ENCODE assay signal across 10 mouse cellular contexts in genomic region chr3:89058783-89059182, GRCm38 (mm10). TPM values are rescaled to one million over a fixed set of nuclear protein-coding genes. Genes with fewer than 3 reads are reported as not detected.
DNase-seq lines count a peak whose midpoint lies in the region; ATAC-seq and TF ChIP-seq lines count a peak whose summit lies in the region.
"Had no signal": no experiment of that assay in that cellular context is flagged by ENCODE, and none has a peak within 500 bp of the region (broad histone marks: within the 10 kb centered on the region; RNA-seq: fewer than 3 reads in every experiment).

No protein-coding gene starts in this region.

- WGBS in forebrain, postnatal 0 days = 68% methylated on average over 3 of the region's 3 CpGs
- 78% methylated on average over 3 of the region's 3 CpGs for WGBS in forebrain, embryonic 12.5 days
- 73% methylated on average over 3 of the region's 3 CpGs for WGBS in midbrain, postnatal 0 days
- WGBS in midbrain, embryonic 10.5 days = 82% methylated on average over 3 of the region's 3 CpGs

- TF ChIP-seq CTCF in forebrain, postnatal 0 days (IDR thresholded peaks at IDR 0.05; ENCODE audit: low read depth) = peak; percentile 55
- TF ChIP-seq CTCF in midbrain, postnatal 0 days (IDR thresholded peaks at IDR 0.05) = peak; percentile 70

- H3K9me3 ChIP-seq in forebrain, postnatal 0 days (ENCODE audit: low read length) = no peaks in the 10 kb centered on the region
- no peaks in the 10 kb centered on the region for H3K9me3 ChIP-seq in forebrain, embryonic 12.5 days
- H3K9me3 ChIP-seq in midbrain, postnatal 0 days (ENCODE audit: low read length) = no peaks in the 10 kb centered on the region
- H3K9me3 ChIP-seq in midbrain, embryonic 10.5 days (replicated peaks) = no peaks in the 10 kb centered on the region
- H3K9me3 ChIP-seq: embryonic facial prominence, embryonic 13.5 days; limb, embryonic 15.5 days had no signal

- no peaks in the 10 kb centered on the region for H3K27me3 ChIP-seq in forebrain, postnatal 0 days (ENCODE audit: insufficient read depth, low read length)
- no peaks in the 10 kb centered on the region for H3K27me3 ChIP-seq in forebrain, embryonic 12.5 days
- H3K27me3 ChIP-seq in midbrain, postnatal 0 days (ENCODE audit: insufficient read depth, low read length) = no peaks in the 10 kb centered on the region
- H3K27me3 ChIP-seq in midbrain, embryonic 10.5 days (ENCODE audit: low read depth, poor library complexity, severe bottlenecking) = no peaks in the 10 kb centered on the region
- H3K27me3 ChIP-seq: embryonic facial prominence, embryonic 13.5 days; limb, embryonic 15.5 days had no signal

- H3K4me1 ChIP-seq in forebrain, postnatal 0 days (ENCODE audit: insufficient read depth) = no peaks in the 10 kb centered on the region
- no peaks in the 10 kb centered on the region for H3K4me1 ChIP-seq in forebrain, embryonic 12.5 days
- H3K4me1 ChIP-seq in midbrain, postnatal 0 days (ENCODE audit: insufficient read depth, low read length) = no peaks in the 10 kb centered on the region
- H3K4me1 ChIP-seq in midbrain, embryonic 10.5 days = peaks cover 11% of the 10 kb centered on the region
- H3K4me1 ChIP-seq: embryonic facial prominence, embryonic 13.5 days; limb, embryonic 15.5 days had no signal

- no peak overlapping the region for H3K9ac ChIP-seq in forebrain, postnatal 0 days
- no peak overlapping the region for H3K9ac ChIP-seq in forebrain, embryonic 12.5 days
- H3K9ac ChIP-seq in midbrain, postnatal 0 days (replicated peaks; ENCODE audit: low read length, poor library complexity, severe bottlenecking) = no peak overlapping the region
- H3K9ac ChIP-seq: embryonic facial prominence, embryonic 13.5 days; limb, embryonic 15.5 days had no signal

- no peak overlapping the region for H3K4me3 ChIP-seq in forebrain, postnatal 0 days (ENCODE audit: low read depth, low read length)
- no peak overlapping the region for H3K4me3 ChIP-seq in forebrain, embryonic 12.5 days (replicated peaks)
- H3K4me3 ChIP-seq in midbrain, postnatal 0 days (ENCODE audit: low read depth, low read length) = no peak overlapping the region
- H3K4me3 ChIP-seq in midbrain, embryonic 10.5 days = no peak overlapping the region
- H3K4me3 ChIP-seq: embryonic facial prominence, embryonic 13.5 days; limb, embryonic 15.5 days had no signal

- DNase-seq in forebrain, postnatal 0 days = peak; percentile 18
- peak; percentile 23 for DNase-seq in midbrain, postnatal 0 days (ENCODE audit: low spot score)
- DNase-seq in midbrain, embryonic 10.5 days (ENCODE audit: low spot score) = no peak
- DNase-seq in adrenal gland, postnatal 36 days = peak; percentile 23 to 33
- DNase-seq in fibroblast of lung, adult 2 months (ENCODE audit: low read depth) = peak; percentile 4
- DNase-seq in retina, adult 2 months (ENCODE audit: low read depth, low spot score) = peak; percentile 8
- DNase-seq in urinary bladder, postnatal 4 days (ENCODE audit: low spot score in 2 of 2) = no peak

- ATAC-seq in forebrain, postnatal 0 days = no peak
- ATAC-seq in forebrain, embryonic 12.5 days (ENCODE audit: low FRiP score) = no peak
- no peak for ATAC-seq in midbrain, postnatal 0 days (ENCODE audit: low FRiP score)

- H3K36me3 ChIP-seq in forebrain, postnatal 0 days (ENCODE audit: insufficient read depth) = peaks cover 75% of the 10 kb centered on the region
- peaks cover 80% of the 10 kb centered on the region for H3K36me3 ChIP-seq in forebrain, embryonic 12.5 days (replicated peaks)
- H3K36me3 ChIP-seq in midbrain, postnatal 0 days (ENCODE audit: insufficient read depth, low read length) = peaks cover 57% of the 10 kb centered on the region
- peaks cover 96% of the 10 kb centered on the region for H3K36me3 ChIP-seq in midbrain, embryonic 10.5 days

- H3K4me2 ChIP-seq in forebrain, postnatal 0 days (ENCODE audit: low read depth) = no peak overlapping the region
- no peak overlapping the region for H3K4me2 ChIP-seq in forebrain, embryonic 12.5 days
- H3K4me2 ChIP-seq in midbrain, postnatal 0 days (ENCODE audit: low read depth, low read length, poor library complexity, severe bottlenecking) = no peak overlapping the region
- H3K4me2 ChIP-seq: embryonic facial prominence, embryonic 13.5 days; limb, embryonic 15.5 days had no signal

- H3K27ac ChIP-seq in forebrain, postnatal 0 days (ENCODE audit: low read depth, low read length) = no peak overlapping the region
- no peak overlapping the region for H3K27ac ChIP-seq in forebrain, embryonic 12.5 days
- H3K27ac ChIP-seq in midbrain, postnatal 0 days (ENCODE audit: low read depth, low read length) = no peak overlapping the region
- no peak overlapping the region for H3K27ac ChIP-seq in midbrain, embryonic 10.5 days (replicated peaks)
- H3K27ac ChIP-seq: embryonic facial prominence, embryonic 13.5 days; limb, embryonic 15.5 days had no signal

RNA-seq across cellular contexts. Expression of gene Rusc1, which starts 34.3 kb away (rescaled TPM):
- 148 and 158 TPM in 2 replicates for total RNA-seq in forebrain, postnatal 0 days (2014; rRNA removed)
- polyA plus RNA-seq in forebrain, postnatal 0 days (2015; fragmentation: Nextera tagmentation; extraction: Ambion mirVana) = 86.1 and 101 TPM in 2 replicates
- polyA plus RNA-seq in forebrain, embryonic 12.5 days (2016; fragmentation: Nextera tagmentation; extraction: Ambion mirVana) = 36.0 and 40.0 TPM in 2 replicates
- 177 and 187 TPM in 2 replicates for total RNA-seq in midbrain, postnatal 0 days (2014; rRNA removed)
- polyA plus RNA-seq in midbrain, postnatal 0 days (2015; fragmentation: Nextera tagmentation; extraction: Ambion mirVana) = 103 and 107 TPM in 2 replicates
- 18.2 and 26.1 TPM in 2 replicates for polyA plus RNA-seq in midbrain, embryonic 10.5 days (2016; fragmentation: Nextera tagmentation; extraction: Ambion mirVana)
- total RNA-seq in adrenal gland, postnatal 36 days (2021) = 10 to 100 TPM; 26.9 to 30.8 TPM

RNA-seq across cellular contexts. Expression of gene Gm43738, which starts 42.1 kb away (rescaled TPM):
- not detected in 2 replicates for total RNA-seq in forebrain, postnatal 0 days (2014; rRNA removed)
- polyA plus RNA-seq in forebrain, postnatal 0 days (2015; fragmentation: Nextera tagmentation; extraction: Ambion mirVana) = not detected in 2 replicates
- 0.12 TPM in 1 of 2 replicates, not detected in the other for polyA plus RNA-seq in forebrain, embryonic 12.5 days (2016; fragmentation: Nextera tagmentation; extraction: Ambion mirVana)
- total RNA-seq in midbrain, postnatal 0 days (2014; rRNA removed) = not detected in 2 replicates
- not detected in 2 replicates for polyA plus RNA-seq in midbrain, postnatal 0 days (2015; fragmentation: Nextera tagmentation; extraction: Ambion mirVana)
- not detected in 2 replicates for polyA plus RNA-seq in midbrain, embryonic 10.5 days (2016; fragmentation: Nextera tagmentation; extraction: Ambion mirVana)
- total RNA-seq in adrenal gland, postnatal 36 days (2021) = under 1 TPM in 1 of 2 experiments, not detected in 1; 0.17 TPM
- polyA plus RNA-seq: embryonic facial prominence, embryonic 13.5 days; limb, embryonic 15.5 days had no signal

RNA-seq across cellular contexts. Expression of gene Fdps, which starts 43.0 kb away (rescaled TPM):
- 421 and 510 TPM in 2 replicates for total RNA-seq in forebrain, postnatal 0 days (2014; rRNA removed)
- polyA plus RNA-seq in forebrain, postnatal 0 days (2015; fragmentation: Nextera tagmentation; extraction: Ambion mirVana) = 435 and 441 TPM in 2 replicates
- 292 and 322 TPM in 2 replicates for polyA plus RNA-seq in forebrain, embryonic 12.5 days (2016; fragmentation: Nextera tagmentation; extraction: Ambion mirVana)
- 382 and 401 TPM in 2 replicates for total RNA-seq in midbrain, postnatal 0 days (2014; rRNA removed)
- polyA plus RNA-seq in midbrain, postnatal 0 days (2015; fragmentation: Nextera tagmentation; extraction: Ambion mirVana) = 407 and 423 TPM in 2 replicates
- polyA plus RNA-seq in midbrain, embryonic 10.5 days (2016; fragmentation: Nextera tagmentation; extraction: Ambion mirVana) = 366 and 381 TPM in 2 replicates
- 100 to 1,000 TPM; 353 to 497 TPM for total RNA-seq in adrenal gland, postnatal 36 days (2021)

Comparison
In these comparisons a context has a peak if more than half of its experiments do, and no peak if none do; other contexts are left out.
1. DNase-seq: peak in forebrain, postnatal 0 days (single experiment), midbrain, postnatal 0 days (single experiment), adrenal gland, postnatal 36 days (2 of 2), fibroblast of lung, adult 2 months (single experiment) and retina, adult 2 months (single experiment); none in midbrain, embryonic 10.5 days (single experiment) and urinary bladder, postnatal 4 days (0 of 2).